Mouse (Mus musculus) cerebellum, postnatal 36 days (tissue): ENCODE measurements around the gene Top3b.
"Not testable (repeated sequence)": the region's sequence is repeated elsewhere in the genome, so short reads cannot be mapped to it uniquely, and the experiment has no call there.

Source experiments
- DNase-seq, 2 experiments: peaks; one replicate each; pipeline ENCODE4 v3.0.0; 2021 to 2022; ENCODE audit warnings: mixed read lengths in 2 of 2

The Top3b gene

GRCm38 (mm10) chr16:16870617-16871331 is at the start of gene Top3b, which contains the start of gene Vpreb1:
TSS of gene Top3b (plus strand) at chr16:16870736.
TSS of gene Vpreb1 (minus strand) at chr16:16870843.
- DNase-seq, result peak; percentile 86 to 89

GRCm38 (mm10) chr16:16825476-16825875 is 45.1 kb upstream of the Top3b start:
- DNase-seq, result no peak

GRCm38 (mm10) chr16:16826223-16826622 is 44.3 kb upstream of the Top3b start:
- DNase-seq, result no peak

- DNase-seq, result peak; percentile 1 to 4
Observed at GRCm38 (mm10) chr16:16828757-16829615, 41.5 kb upstream of the Top3b start, which contains the start of gene Spag6l. TSS of gene Spag6l (minus strand) at chr16:16829456.

GRCm38 (mm10) chr16:16829671-16830070 is 40.9 kb upstream of the Top3b start:
- DNase-seq, result no peak

GRCm38 (mm10) chr16:16849196-16849595 is 21.3 kb upstream of the Top3b start:
- no peak for DNase-seq

GRCm38 (mm10) chr16:16852411-16852810 is 18.1 kb upstream of the Top3b start:
- no peak for DNase-seq

- DNase-seq, result peak; percentile 6 to 15
Observed at GRCm38 (mm10) chr16:16854836-16855235, 15.7 kb upstream of the Top3b start.

- no peak for DNase-seq
Observed at GRCm38 (mm10) chr16:16855541-16855940, 15.0 kb upstream of the Top3b start.

GRCm38 (mm10) chr16:16856054-16856453 is 14.5 kb upstream of the Top3b start:
- DNase-seq, result not testable (repeated sequence)

GRCm38 (mm10) chr16:16856731-16857476 is 13.6 kb upstream of the Top3b start:
- DNase-seq, result no peak

- DNase-seq, result no peak
Observed at GRCm38 (mm10) chr16:16862288-16862687, 8.2 kb upstream of the Top3b start.

GRCm38 (mm10) chr16:16863978-16864377 is 6.6 kb upstream of the Top3b start, which contains the start of gene Igll1:
TSS of gene Igll1 (minus strand) at chr16:16863985.
- DNase-seq, result no peak

- no peak for DNase-seq
Observed at GRCm38 (mm10) chr16:16865217-16865616, 5.3 kb upstream of the Top3b start.

GRCm38 (mm10) chr16:16865696-16866561 is 4.6 kb upstream of the Top3b start:
- DNase-seq, result no peak

- no peak for DNase-seq
Observed at GRCm38 (mm10) chr16:16870241-16870616, 307 bp upstream of the Top3b start.

GRCm38 (mm10) chr16:16879025-16879424 is 8.5 kb downstream of the Top3b start:
- DNase-seq, result no peak

- DNase-seq, result no peak
Observed at GRCm38 (mm10) chr16:16888341-16888740, 17.8 kb downstream of the Top3b start.

- DNase-seq, result no peak
Observed at GRCm38 (mm10) chr16:16892366-16892765, 21.8 kb downstream of the Top3b start.

GRCm38 (mm10) chr16:16896015-16896381 is 25.5 kb downstream of the Top3b start:
- DNase-seq, result no peak

- DNase-seq, result peak; percentile 96 to 98
Observed at GRCm38 (mm10) chr16:16896382-16897055, 26.0 kb downstream of the Top3b start, which contains the start of gene Ppm1f. TSS of gene Ppm1f (plus strand) at chr16:16896469.
